Mouse (Mus musculus) bone marrow macrophage, adult 2 months (primary cell): ENCODE data around the gene Arel1.

Experiments
- CTCF ChIP-seq: IDR thresholded peaks from 2 replicates; pipeline ENCODE4 v1.5.1; 2012; ENCODE audit warnings: low read depth, mild to moderate bottlenecking, low read length, moderate library complexity
- POLR2A ChIP-seq: IDR thresholded peaks from 2 replicates; pipeline ENCODE4 v1.6.1; 2012; ENCODE audit warnings: mild to moderate bottlenecking, low read depth, low read length, borderline replicate concordance

DNA sequence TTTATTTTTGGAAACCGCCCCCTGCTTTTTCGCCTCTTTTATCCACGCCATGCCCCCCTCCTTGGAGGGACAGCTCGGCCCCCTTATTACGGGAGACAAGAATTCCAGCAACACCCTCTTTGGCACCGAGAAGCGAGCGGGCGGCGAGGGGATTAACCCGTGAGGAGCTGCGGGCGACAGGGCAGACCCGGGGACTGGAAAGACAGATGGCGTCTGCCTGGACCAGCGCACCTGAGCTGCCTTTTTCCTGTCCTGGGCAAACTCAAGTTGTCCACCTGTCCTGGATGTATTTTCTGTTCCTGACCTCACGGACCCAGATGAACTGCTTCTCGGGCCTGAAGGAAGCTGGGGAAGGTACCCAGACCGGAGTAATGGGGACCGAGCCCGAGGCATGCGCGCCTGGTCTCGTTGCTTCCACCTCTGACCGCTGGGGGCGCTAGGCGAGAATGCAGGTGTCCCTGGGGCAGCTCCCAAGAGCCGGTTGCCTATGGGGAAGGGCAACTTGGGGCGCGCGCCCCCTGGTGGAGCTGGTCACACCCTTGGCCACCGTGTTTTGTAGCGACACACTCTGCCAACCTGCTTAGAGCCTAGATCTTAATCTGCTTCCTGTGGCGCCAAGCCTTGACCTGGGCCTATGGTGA lies 94.1 kb downstream of the Arel1 start, which contains the start of gene Ltbp2:
- TF ChIP-seq CTCF (peak; percentile 91), POLR2A (no peak)
